Mouse (Mus musculus) heart, postnatal 0 days (tissue): Measurements from ENCODE around the gene Pcnx. TPM values are rescaled to one million over a fixed set of nuclear protein-coding genes. Genes with fewer than 3 reads are reported as not detected.

Experiments used
- ATAC-seq: fragments of 200-750 bp; cut with Nextera tagmentation; 2 replicates; pipeline ENCODE4 v1.8.0; 2017; ENCODE audit warnings: low read depth, moderate number of reproducible peaks, moderate library complexity; ENCODE audit not compliant: insufficient read depth
- DNase-seq: peaks from one replicate; pipeline ENCODE4 v3.0.0-alpha.2; 2016; ENCODE audit warnings: low spot score
- H3K27ac ChIP-seq: fragments of 300-500 bp; sonication (generic); 2 replicates; pipeline ENCODE4 v1.5.1; 2014; ENCODE audit warnings: low read depth, mild to moderate bottlenecking
- H3K27me3 ChIP-seq: fragments of 300-500 bp; sonication (generic); 2 replicates; pipeline ENCODE4 v1.6.1; 2014; ENCODE audit warnings: low read length, mixed read lengths; ENCODE audit not compliant: control insufficient read depth, insufficient read depth
- H3K36me3 ChIP-seq: fragments of 300-500 bp; sonication (generic); replicated peaks from 2 replicates; pipeline ENCODE4 v1.6.1; 2014; ENCODE audit warnings: low read length, mixed read lengths; ENCODE audit not compliant: control insufficient read depth, insufficient read depth
- H3K4me1 ChIP-seq: fragments of 300-500 bp; sonication (generic); 2 replicates; pipeline ENCODE4 v1.6.1; 2014; ENCODE audit warnings: antibody characterized with exemption; ENCODE audit not compliant: control insufficient read depth, insufficient read depth
- H3K4me2 ChIP-seq: fragments of 300-500 bp; sonication (generic); 2 replicates; pipeline ENCODE4 v1.6.1; 2014; ENCODE audit warnings: low read depth, mild to moderate bottlenecking, low read length, moderate library complexity
- H3K4me3 ChIP-seq: fragments of 300-500 bp; sonication (generic); 2 replicates; pipeline ENCODE4 v1.5.1; 2014; ENCODE audit warnings: low read depth, low read length
- H3K9ac ChIP-seq: fragments of 300-500 bp; sonication (generic); replicated peaks from 2 replicates; pipeline ENCODE4 v1.6.1; 2014; ENCODE audit warnings: low read depth, low read length, mixed read lengths
- H3K9me3 ChIP-seq: fragments of 300-500 bp; sonication (generic); replicated peaks from 2 replicates; pipeline ENCODE4 v1.6.1; 2016; ENCODE audit warnings: low read length; ENCODE audit not compliant: control insufficient read depth
- CTCF ChIP-seq: IDR thresholded peaks from 2 replicates; pipeline ENCODE4 v1.5.1; 2016; ENCODE audit warnings: antibody characterized with exemption, control low read depth, low read depth
- EP300 ChIP-seq: IDR thresholded peaks from 2 replicates; pipeline ENCODE4 v1.6.1; 2016; ENCODE audit warnings: antibody characterized with exemption, low read depth
- WGBS: fragments of 180-500 bp; shearing (Covaris S2); extraction: QIAGEN DNeasy Blood & Tissue Kit; methylation state at CpG from one replicate; pipeline ENCODE4 v1.1.7; 2014; 5-methylcytosine and 5-hydroxymethylcytosine counted together
- polyA plus RNA-seq: library from polyadenylated mRNA; unstranded; fragments of >200 nt; fragmentation: Nextera tagmentation; extraction: Ambion mirVana; gene quantifications from 2 replicates; pipeline ENCODE4 v1.2.1, GENCODE M21; 2015
- total RNA-seq: library from RNA; depleted of rRNA; stranded (reverse); fragments of >200 nt; gene quantifications from 2 replicates; pipeline ENCODE4 v1.2.3, GENCODE M21; 2014; ENCODE audit warnings: low replicate concordance

The Pcnx gene
- total and polyA plus RNA-seq, 2 experiments from 2014 or later, result 9.3 to 37.4 TPM

GRCm38 (mm10) chr12:81884983-81885382 lies 25.2 kb downstream of the Pcnx start:
- Histone ChIP-seq H3K4me2 (no peak overlapping the region), H3K36me3 (no peaks in the 10 kb centered on the region), H3K27ac (no peak overlapping the region), H3K4me3 (no peak overlapping the region), H3K9ac (no peak overlapping the region), H3K27me3 (no peaks in the 10 kb centered on the region), H3K9me3 (no peaks in the 10 kb centered on the region), H3K4me1 (peaks cover 20% of the 10 kb centered on the region)
- 74% methylated on average over 5 of the region's 5 CpGs for WGBS
- no peak for TF ChIP-seq CTCF
- no peak for TF ChIP-seq EP300
- DNase-seq, result no peak
- ATAC-seq, result no peak

- H3K27me3 ChIP-seq, result no peaks in the 10 kb centered on the region
- TF ChIP-seq CTCF (no peak), EP300 (no peak)
- WGBS, result 19% methylated on average over 4 of the region's 4 CpGs
- no peaks in the 10 kb centered on the region for H3K36me3 ChIP-seq
- no peak overlapping the region for H3K9ac ChIP-seq
- no peak overlapping the region for H3K4me3 ChIP-seq
- H3K9me3 ChIP-seq, result no peaks in the 10 kb centered on the region
- H3K4me1 ChIP-seq, result peaks cover 20% of the 10 kb centered on the region
- DNase-seq (no peak), ATAC-seq (no peak)
- no peak overlapping the region for H3K4me2 ChIP-seq
- no peak overlapping the region for H3K27ac ChIP-seq
These were observed 26.2 kb downstream of the Pcnx start for GRCm38 (mm10) chr12:81885982-81886381.

DNA sequence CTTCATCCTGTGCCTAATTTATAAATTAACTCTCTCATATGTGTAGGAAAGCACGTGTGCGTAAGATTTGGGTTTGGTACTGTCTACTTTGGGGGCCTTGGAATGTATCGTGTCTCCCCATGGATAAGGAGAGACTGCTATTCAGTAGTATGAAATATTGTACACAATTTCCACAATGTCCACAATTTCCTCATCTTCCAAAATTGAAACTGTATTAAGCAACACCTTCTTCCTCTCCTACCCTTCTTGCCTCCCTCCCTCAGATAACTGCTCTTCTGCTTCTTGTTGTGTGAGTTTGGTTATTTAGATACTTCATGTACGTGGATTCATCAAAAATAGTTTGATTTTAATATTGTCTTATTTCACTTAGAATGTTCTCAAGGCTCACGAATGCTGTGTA lies 29.1 kb downstream of the Pcnx start:
- H3K4me3 ChIP-seq, result no peak overlapping the region
- ATAC-seq (no peak), DNase-seq (no peak)
- WGBS, result 90% methylated on average over 5 of the region's 5 CpGs
- no peak for TF ChIP-seq CTCF
- no peak for TF ChIP-seq EP300
- no peak overlapping the region for H3K27ac ChIP-seq
- H3K4me1 ChIP-seq, result peaks cover 16% of the 10 kb centered on the region
- H3K27me3 ChIP-seq, result no peaks in the 10 kb centered on the region
- no peak overlapping the region for H3K4me2 ChIP-seq
- no peaks in the 10 kb centered on the region for H3K9me3 ChIP-seq
- no peak overlapping the region for H3K9ac ChIP-seq
- H3K36me3 ChIP-seq, result no peaks in the 10 kb centered on the region

- ATAC-seq (no peak), DNase-seq (no peak)
- Histone ChIP-seq H3K27ac (no peak overlapping the region), H3K9me3 (no peaks in the 10 kb centered on the region), H3K4me3 (no peak overlapping the region), H3K27me3 (no peaks in the 10 kb centered on the region), H3K9ac (no peak overlapping the region), H3K4me1 (peaks cover 5% of the 10 kb centered on the region), H3K36me3 (peaks cover 18% of the 10 kb centered on the region), H3K4me2 (no peak overlapping the region)
- TF ChIP-seq CTCF (no peak), EP300 (no peak)
- WGBS, result 74% methylated on average over 1 of the region's 1 CpGs
These were observed 32.1 kb downstream of the Pcnx start for GRCm38 (mm10) chr12:81891946-81892345.

GRCm38 (mm10) chr12:81894311-81894710 lies 34.5 kb downstream of the Pcnx start:
- Histone ChIP-seq H3K4me1 (0 out of 2 replicates have a peak, but pooled peaks cover 6% of the 10 kb centered on the region), H3K36me3 (peaks cover 30% of the 10 kb centered on the region), H3K4me2 (no peak overlapping the region), H3K27me3 (no peaks in the 10 kb centered on the region), H3K27ac (no peak overlapping the region), H3K9me3 (no peaks in the 10 kb centered on the region), H3K9ac (no peak overlapping the region), H3K4me3 (no peak overlapping the region)
- ATAC-seq (no peak), DNase-seq (no peak)
- TF ChIP-seq CTCF (no peak), EP300 (no peak)
- 81% methylated on average over 5 of the region's 5 CpGs for WGBS

- no peak for ATAC-seq
- H3K4me1 ChIP-seq, result 0 out of 2 replicates have a peak, but pooled peaks cover 6% of the 10 kb centered on the region
- no peak overlapping the region for H3K9ac ChIP-seq
- TF ChIP-seq EP300 (no peak), CTCF (no peak)
- H3K4me2 ChIP-seq, result no peak overlapping the region
- DNase-seq, result no peak
- no peak overlapping the region for H3K4me3 ChIP-seq
- WGBS, result 91% methylated on average over 6 of the region's 6 CpGs
- no peak overlapping the region for H3K27ac ChIP-seq
- no peaks in the 10 kb centered on the region for H3K27me3 ChIP-seq
- peaks cover 30% of the 10 kb centered on the region for H3K36me3 ChIP-seq
- H3K9me3 ChIP-seq, result no peaks in the 10 kb centered on the region
These were observed 36.2 kb downstream of the Pcnx start for GRCm38 (mm10) chr12:81895986-81896385.
